Comparison of ENCODE assay signal across 23 mouse cellular contexts in genomic region chr15:67415840-67416239, GRCm38 (mm10).
"Had no signal": no experiment of that assay in that cellular context is flagged by ENCODE, and none has a peak within 500 bp of the region (broad histone marks: within the 10 kb centered on the region; RNA-seq: fewer than 3 reads in every experiment).

No protein-coding gene starts in this region.

- H3K4me3 ChIP-seq: layer of hippocampus, adult 2 months; limb, embryonic 10.5 days; limb, embryonic 13.5 days; liver, embryonic 12.5 days; liver, embryonic 15.5 days; megakaryocyte, embryonic 14.5 days; midbrain, embryonic 10.5 days; midbrain, embryonic 13.5 days; neural tube, embryonic 12.5 days; neural tube, embryonic 15.5 days had no signal

- H3K27me3 ChIP-seq: limb, embryonic 13.5 days; liver, embryonic 12.5 days; liver, embryonic 15.5 days; megakaryocyte, embryonic 14.5 days; midbrain, embryonic 13.5 days; neural tube, embryonic 12.5 days; neural tube, embryonic 15.5 days had no signal

- H3K4me2 ChIP-seq: limb, embryonic 13.5 days; liver, embryonic 12.5 days; liver, embryonic 15.5 days; midbrain, embryonic 13.5 days; neural tube, embryonic 12.5 days; neural tube, embryonic 15.5 days had no signal

- H3K9ac ChIP-seq: limb, embryonic 13.5 days; liver, embryonic 12.5 days; liver, embryonic 15.5 days; midbrain, embryonic 13.5 days; neural tube, embryonic 12.5 days; neural tube, embryonic 15.5 days had no signal

- ATAC-seq: intestine, postnatal 0 days; liver, embryonic 12.5 days; midbrain, embryonic 13.5 days had no signal

- H3K4me1 ChIP-seq: liver, embryonic 15.5 days; midbrain, embryonic 10.5 days; midbrain, embryonic 13.5 days; neural tube, embryonic 12.5 days; neural tube, embryonic 15.5 days had no signal

- H3K27ac ChIP-seq: kidney, postnatal 0 days; layer of hippocampus, adult 2 months; limb, embryonic 10.5 days; limb, embryonic 13.5 days; liver, embryonic 12.5 days; liver, embryonic 15.5 days; midbrain, embryonic 10.5 days; midbrain, embryonic 13.5 days; neural tube, embryonic 12.5 days; neural tube, embryonic 15.5 days had no signal

- DNase-seq: kidney, adult 2 months; kidney, postnatal 25 days; layer of hippocampus, adult 9-11 months; liver; lung, adult 2 months; lung, postnatal 14 days; retina, postnatal 1 day; right cerebral cortex, postnatal 4 days; thymus, adult 2 months; thymus, postnatal 14 days; thymus, postnatal 4 days had no signal

- H3K9me3 ChIP-seq: limb, embryonic 10.5 days; limb, embryonic 13.5 days; liver, embryonic 12.5 days; liver, embryonic 15.5 days; megakaryocyte, embryonic 14.5 days; midbrain, embryonic 10.5 days; midbrain, embryonic 13.5 days; neural tube, embryonic 12.5 days; neural tube, embryonic 15.5 days had no signal

- H3K36me3 ChIP-seq: limb, embryonic 10.5 days; limb, embryonic 13.5 days; liver, embryonic 12.5 days; liver, embryonic 15.5 days; midbrain, embryonic 10.5 days; midbrain, embryonic 13.5 days; neural tube, embryonic 12.5 days; neural tube, embryonic 15.5 days had no signal
